Mouse (Mus musculus) MEL (cell line): ENCODE data around the gene Nup54. TPM values are rescaled to one million over a fixed set of nuclear protein-coding genes. Genes with fewer than 3 reads are reported as not detected.

ENCODE experiments used
- DNase-seq: peaks from one replicate; pipeline ENCODE4 v3.0.0; 2011; ENCODE audit warnings: low read depth, low spot score
- H3K27ac ChIP-seq: 2 replicates; pipeline ENCODE4 v1.5.1; 2012; ENCODE audit warnings: low read depth, mild to moderate bottlenecking, control low read depth, low read length, moderate library complexity; ENCODE audit not compliant: control insufficient read depth
- H3K27me3 ChIP-seq, 2 experiments: fragments of 150-350 bp in 1 of 2; sonication (generic) in 1 of 2; 2 replicates each; pipeline ENCODE4 v1.6.1; 2012; ENCODE audit warnings: low read length in 2 of 2, mild to moderate bottlenecking in 2 of 2, improper control_type of control experiment in 1 of 2, moderate library complexity in 1 of 2; ENCODE audit not compliant: insufficient read depth in 2 of 2, control insufficient read depth in 1 of 2
- H3K36me3 ChIP-seq, 2 experiments: 2 replicates each; pipeline ENCODE4 v1.6.1; 2012 to 2014; ENCODE audit warnings: low read length in 2 of 2, improper control_type of control experiment in 1 of 2, inconsistent platforms in 1 of 2, mild to moderate bottlenecking in 1 of 2; ENCODE audit not compliant: insufficient read depth in 2 of 2, control insufficient read depth in 1 of 2
- H3K4me1 ChIP-seq, 2 experiments: fragments of 150-350 bp in 1 of 2; sonication (generic) in 1 of 2; 2 replicates each; pipeline ENCODE4 v1.6.1; 2012; ENCODE audit warnings: low read length in 2 of 2, improper control_type of control experiment in 1 of 2, mild to moderate bottlenecking in 1 of 2; ENCODE audit not compliant: insufficient read depth in 2 of 2, control insufficient read depth in 1 of 2
- H3K4me3 ChIP-seq, 2 experiments: fragments of 150-350 bp in 1 of 2; sonication (generic) in 1 of 2; 2 replicates each; pipeline ENCODE4 v1.5.1; 2012; ENCODE audit warnings: low read depth in 2 of 2, low read length in 2 of 2, mild to moderate bottlenecking in 2 of 2, moderate library complexity in 2 of 2, control low read depth in 1 of 2, improper control_type of control experiment in 1 of 2; ENCODE audit not compliant: control insufficient read depth in 1 of 2, insufficient read depth in 1 of 2
- H3K79me2 ChIP-seq: 2 replicates; pipeline ENCODE4 v1.6.1; 2012; ENCODE audit warnings: mild to moderate bottlenecking, low read length, moderate library complexity; ENCODE audit not compliant: control insufficient read depth, poor library complexity, insufficient read depth
- H3K9ac ChIP-seq: 2 replicates; pipeline ENCODE4 v1.6.1; 2012; ENCODE audit warnings: low read depth, mild to moderate bottlenecking, control low read depth, low read length, moderate library complexity; ENCODE audit not compliant: control insufficient read depth, poor library complexity, severe bottlenecking
- H3K9me3 ChIP-seq: fragments of 150-350 bp; sonication (generic); replicated peaks from 2 replicates; pipeline ENCODE4 v1.6.1; 2012; ENCODE audit warnings: mild to moderate bottlenecking, low read length, improper control_type of control experiment, moderate library complexity; ENCODE audit not compliant: insufficient read depth
- ELF1 ChIP-seq: IDR thresholded peaks from 2 replicates; pipeline ENCODE4 v1.6.1; 2014; ENCODE audit warnings: low read depth, mild to moderate bottlenecking, inconsistent platforms, low read length, improper control_type of control experiment, moderate library complexity
- EP300 ChIP-seq, 2 experiments: IDR thresholded peaks; 2 replicates each; pipeline ENCODE4 v1.6.1; 2011; ENCODE audit warnings: improper control_type of control experiment in 2 of 2, low read length in 2 of 2, low read depth in 1 of 2, mild to moderate bottlenecking in 1 of 2
- ETS1 ChIP-seq: IDR thresholded peaks from 2 replicates; pipeline ENCODE4 v1.6.1; 2012; ENCODE audit warnings: low read depth, mild to moderate bottlenecking, inconsistent platforms, low read length, improper control_type of control experiment, moderate library complexity
- GABPA ChIP-seq: IDR thresholded peaks from 2 replicates; pipeline ENCODE4 v1.6.1; 2012; ENCODE audit warnings: low read depth, mild to moderate bottlenecking, inconsistent platforms, low read length, improper control_type of control experiment, moderate library complexity
- GATA1 ChIP-seq: IDR thresholded peaks from 2 replicates; pipeline ENCODE4 v1.6.1; 2011; ENCODE audit warnings: low read depth, low read length, improper control_type of control experiment
- MAFK ChIP-seq: IDR thresholded peaks from 2 replicates; pipeline ENCODE4 v1.6.1; 2011; ENCODE audit warnings: low read depth, mild to moderate bottlenecking, low read length, improper control_type of control experiment, borderline replicate concordance
- MAX ChIP-seq: IDR thresholded peaks from 2 replicates; pipeline ENCODE4 v1.6.1; 2011; ENCODE audit warnings: low read length, improper control_type of control experiment
- MXI1 ChIP-seq: IDR thresholded peaks from 2 replicates; pipeline ENCODE4 v1.6.1; 2011; ENCODE audit warnings: mild to moderate bottlenecking, low read depth, low read length, improper control_type of control experiment
- MYB ChIP-seq: IDR thresholded peaks from 2 replicates; pipeline ENCODE4 v1.6.1; 2011; ENCODE audit warnings: mild to moderate bottlenecking, low read depth, low read length, improper control_type of control experiment
- MYC ChIP-seq: IDR thresholded peaks from 2 replicates; pipeline ENCODE4 v1.6.1; 2011; ENCODE audit warnings: low read depth, mild to moderate bottlenecking, low read length, improper control_type of control experiment, moderate library complexity
- NRF1 ChIP-seq: IDR thresholded peaks from 2 replicates; pipeline ENCODE4 v1.6.1; 2014; ENCODE audit warnings: low read depth, mild to moderate bottlenecking, inconsistent platforms, low read length, improper control_type of control experiment, moderate library complexity; ENCODE audit not compliant: poor library complexity, insufficient read depth, severe bottlenecking
- POLR2A ChIP-seq, 2 experiments: IDR thresholded peaks; 2 replicates each; pipeline ENCODE4 v1.6.1; 2011 to 2012; ENCODE audit warnings: low read length in 2 of 2, mild to moderate bottlenecking in 2 of 2, control low read depth in 1 of 2, improper control_type of control experiment in 1 of 2, low read depth in 1 of 2, moderate library complexity in 1 of 2; ENCODE audit not compliant: control insufficient read depth in 1 of 2, insufficient read depth in 1 of 2, poor library complexity in 1 of 2
- POLR2AphosphoS5 ChIP-seq: IDR thresholded peaks from 2 replicates; pipeline ENCODE4 v1.6.1; 2012; ENCODE audit warnings: low read depth, borderline replicate concordance, mild to moderate bottlenecking, inconsistent platforms, low read length, moderate library complexity, mixed read lengths
- RAD21 ChIP-seq: IDR thresholded peaks from 2 replicates; pipeline ENCODE4 v1.6.1; 2011; ENCODE audit warnings: mild to moderate bottlenecking, low read depth, low read length, improper control_type of control experiment
- RCOR1 ChIP-seq: IDR thresholded peaks from 2 replicates; pipeline ENCODE4 v1.6.1; 2012; ENCODE audit warnings: low read depth, mild to moderate bottlenecking, inconsistent platforms, low read length, improper control_type of control experiment
- SIN3A ChIP-seq: IDR thresholded peaks from 2 replicates; pipeline ENCODE4 v1.6.1; 2012; ENCODE audit warnings: low read length, improper control_type of control experiment, inconsistent platforms
- TAL1 ChIP-seq: IDR thresholded peaks from 2 replicates; pipeline ENCODE4 v1.6.1; 2012; ENCODE audit warnings: mild to moderate bottlenecking, inconsistent platforms, low read length, moderate library complexity, mixed read lengths
- TCF12 ChIP-seq: IDR thresholded peaks from 2 replicates; pipeline ENCODE4 v1.6.1; 2014; ENCODE audit warnings: low read depth, mild to moderate bottlenecking, inconsistent platforms, low read length, improper control_type of control experiment, moderate library complexity
- USF2 ChIP-seq, 2 experiments: IDR thresholded peaks; 2 replicates each; pipeline ENCODE4 v1.6.1; 2011 to 2012; ENCODE audit warnings: improper control_type of control experiment in 2 of 2, low read length in 2 of 2, borderline replicate concordance in 1 of 2, inconsistent platforms in 1 of 2, low read depth in 1 of 2, mild to moderate bottlenecking in 1 of 2; ENCODE audit not compliant: insufficient read depth in 1 of 2
- ZNF384 ChIP-seq: IDR thresholded peaks from 2 replicates; pipeline ENCODE4 v1.6.1; 2012; ENCODE audit warnings: low read depth, mild to moderate bottlenecking, inconsistent platforms, low read length, improper control_type of control experiment
- polyA plus RNA-seq, 2 experiments: library from polyadenylated mRNA; stranded (reverse) in 1 of 2; unstranded in 1 of 2; fragments of >175 nt in 1 of 2; fragments of >200 nt in 1 of 2; gene quantifications; 2 replicates each; pipeline versions ENCODE4 v1.2.1 to v1.2.4; 2012; ENCODE audit warnings: low replicate concordance in 2 of 2, low read depth in 1 of 2; ENCODE audit not compliant: insufficient read length in 2 of 2, insufficient read depth in 1 of 2, missing spikeins in 1 of 2
- total RNA-seq: library from RNA; depleted of rRNA; stranded (reverse); fragments of 300-350 nt; gene quantifications from 2 replicates; pipeline ENCODE4 v1.2.3, GENCODE M21; 2012

Nup54 gene
- total and polyA plus RNA-seq, 3 experiments = 67.5 to 106 TPM; not detected in 1

- peaks cover 0 to 16% of the 10 kb centered on the region in 2 experiments; a peak in 2 of 4 replicates for H3K36me3 ChIP-seq
- peak overlapping the region in 1 of 2 experiments; percentile 17; a peak in 3 of 4 replicates for H3K4me3 ChIP-seq
- H3K9me3 ChIP-seq = no peaks in the 10 kb centered on the region
- H3K79me2 ChIP-seq = no peaks in the 10 kb centered on the region
- H3K9ac ChIP-seq = peak overlapping the region; percentile 23; the same call in 1 of the 2 replicates
- DNase-seq = peak; percentile 77
- TF ChIP-seq MAX (no peak; the same call in 1 of the 2 replicates), TAL1 (peak; percentile 91), TCF12 (peak; percentile 80; the same call in 1 of the 2 replicates), ELF1 (no peak), ETS1 (peak; percentile 26; the same call in 1 of the 2 replicates), NRF1 (no peak), RAD21 (no peak), EP300 (IDR thresholded peaks at IDR 0.05; ENCODE audit: low read depth in 1 of 2, low read length in 2 of 2) (peak; percentile 67 to 85), SIN3A (no peak), POLR2A (IDR thresholded peaks at IDR 0.05; ENCODE audit: control insufficient read depth in 1 of 2, insufficient read depth in 1 of 2, low read depth in 1 of 2, low read length in 2 of 2, poor library complexity in 1 of 2) (no peak), MYB (peak; percentile 5; the same call in 1 of the 2 replicates), GATA1 (peak; percentile 73)
- H3K27ac ChIP-seq = peak overlapping the region; percentile 39; the same call in 1 of the 2 replicates
- peaks cover 0 to 25% of the 10 kb centered on the region in 2 experiments; a peak in 2 of 4 replicates for H3K4me1 ChIP-seq
- no peaks in the 10 kb centered on the region for H3K27me3 ChIP-seq
Observed at GRCm38 (mm10) chr5:92396476-92396875, 38.5 kb downstream of the Nup54 start.

DNA sequence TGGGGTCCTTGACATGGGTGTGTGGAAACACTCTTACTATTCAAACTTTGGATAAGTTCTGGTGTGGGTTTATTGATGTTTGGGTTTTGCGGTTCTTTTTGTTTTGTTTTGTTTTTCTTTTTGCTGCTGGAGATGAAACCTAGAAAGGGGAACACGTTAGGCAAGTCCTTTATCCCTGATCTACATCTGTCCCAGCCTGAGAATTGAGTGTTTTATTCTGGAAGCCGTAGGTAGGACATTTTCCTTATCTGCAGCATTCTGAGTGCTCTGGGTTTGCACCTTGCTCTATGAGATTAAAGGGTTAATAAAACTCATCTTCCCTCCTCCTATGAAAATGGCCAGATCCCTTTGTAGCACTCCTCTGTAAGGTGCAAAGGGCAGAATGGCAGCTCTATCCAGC is 39.3 kb downstream of the Nup54 start:
- DNase-seq = peak; percentile 49
- Histone ChIP-seq H3K36me3 (peaks cover 0 to 16% of the 10 kb centered on the region in 2 experiments; a peak in 2 of 4 replicates), H3K4me1 (peaks cover 0 to 25% of the 10 kb centered on the region in 2 experiments; a peak in 2 of 4 replicates), H3K9me3 (no peaks in the 10 kb centered on the region), H3K27me3 (no peaks in the 10 kb centered on the region; a peak in 1 of 4 replicates), H3K27ac (peak overlapping the region; percentile 45), H3K79me2 (no peaks in the 10 kb centered on the region), H3K4me3 (peak overlapping the region; percentile 17 to 42)
- no peak; the same call in 1 of the 2 replicates for TF ChIP-seq MXI1
- TF ChIP-seq MAX = 0 out of 2 replicates have a peak, but pooled peaks have one; percentile 12
- no peak for TF ChIP-seq MYB
- TF ChIP-seq GABPA = no peak
- TF ChIP-seq TAL1 = peak; percentile 58
- no peak for TF ChIP-seq USF2 (IDR thresholded peaks at IDR 0.05; ENCODE audit: borderline replicate concordance in 1 of 2, insufficient read depth in 1 of 2, low read depth in 1 of 2, low read length in 2 of 2)
- TF ChIP-seq SIN3A = 0 out of 2 replicates have a peak, but pooled peaks have one; percentile 25
- TF ChIP-seq MYC = 0 out of 2 replicates have a peak, but pooled peaks have one; percentile 3
- TF ChIP-seq GATA1 = peak; percentile 71
- TF ChIP-seq RCOR1 = no peak
- no peak for TF ChIP-seq MAFK
- no peak for TF ChIP-seq POLR2AphosphoS5
- TF ChIP-seq ELF1 = no peak
- peak; percentile 62 to 78 for TF ChIP-seq EP300 (IDR thresholded peaks at IDR 0.05; ENCODE audit: low read depth in 1 of 2, low read length in 2 of 2)
- TF ChIP-seq ZNF384 = no peak
- TF ChIP-seq ETS1 = 0 out of 2 replicates have a peak, but pooled peaks have one; percentile 14
- peak; percentile 59; the same call in 1 of the 2 replicates for TF ChIP-seq TCF12
- TF ChIP-seq, all 39 proteins: peak for 8
- peak overlapping the region; percentile 23 for H3K9ac ChIP-seq
